Mouse (Mus musculus) right cerebral cortex, postnatal 4 days (tissue): ENCODE measurements at regions not wholly inside any gene's neighbourhood (a gene's known extent, or its start where the extent isn't known, plus 50 kb on each side); places are given as distances from the start of the nearest gene placed in this dataset.

Experiments used
- DNase-seq: peaks from one replicate; pipeline ENCODE4 v3.0.0-alpha.2; 2022

DNA sequence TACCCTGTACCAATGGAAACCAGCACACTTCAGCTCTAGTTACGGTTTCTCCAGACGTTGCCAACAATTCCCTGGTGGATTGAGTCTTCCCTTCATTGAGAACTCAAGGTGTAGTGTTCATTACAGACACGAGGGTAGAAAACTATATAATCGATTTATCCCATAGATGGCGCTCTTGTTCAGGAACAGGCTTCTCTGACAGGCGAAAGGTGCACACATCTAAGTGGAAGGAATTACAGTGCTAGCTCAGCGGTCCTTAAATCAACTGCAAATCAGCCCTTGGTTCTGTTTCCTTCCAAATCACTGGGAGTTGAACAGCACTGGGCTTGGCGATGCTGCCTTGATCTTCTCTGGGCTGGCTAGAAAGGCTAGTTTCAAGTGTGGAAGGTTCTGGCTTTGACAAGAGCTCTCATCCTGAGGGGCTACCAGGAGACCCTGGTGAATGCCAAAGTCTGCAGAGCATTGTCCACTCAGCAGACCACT is 161.1 kb downstream of the March11 start:
- DNase-seq: peak; percentile 3

DNA sequence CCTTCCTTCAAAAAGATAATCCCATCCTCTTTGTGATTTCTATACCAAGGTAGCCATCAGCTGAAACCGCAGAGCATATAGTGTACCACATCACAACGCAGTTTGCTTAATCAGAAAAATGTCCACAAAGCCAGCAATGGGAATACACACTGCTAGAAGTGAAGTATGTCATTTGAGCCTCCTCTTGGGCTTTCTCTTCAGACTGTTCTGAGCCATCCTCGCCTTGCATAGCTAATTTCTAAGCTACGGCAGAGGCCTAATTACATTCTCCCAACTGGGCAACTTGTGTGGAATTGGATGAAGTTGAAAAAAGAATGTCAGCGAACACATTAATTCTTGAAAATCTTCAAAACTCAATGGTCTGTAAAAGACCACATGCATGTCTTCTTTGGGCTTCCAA is 178.5 kb downstream of the March11 start:
- DNase-seq: no peak
